Mouse (Mus musculus): ENCODE measurements at regions not wholly inside any gene's neighbourhood (a gene's known extent, or its start where the extent isn't known, plus 50 kb on each side); places are given as distances from the start of the nearest gene placed in this dataset.

DNA sequence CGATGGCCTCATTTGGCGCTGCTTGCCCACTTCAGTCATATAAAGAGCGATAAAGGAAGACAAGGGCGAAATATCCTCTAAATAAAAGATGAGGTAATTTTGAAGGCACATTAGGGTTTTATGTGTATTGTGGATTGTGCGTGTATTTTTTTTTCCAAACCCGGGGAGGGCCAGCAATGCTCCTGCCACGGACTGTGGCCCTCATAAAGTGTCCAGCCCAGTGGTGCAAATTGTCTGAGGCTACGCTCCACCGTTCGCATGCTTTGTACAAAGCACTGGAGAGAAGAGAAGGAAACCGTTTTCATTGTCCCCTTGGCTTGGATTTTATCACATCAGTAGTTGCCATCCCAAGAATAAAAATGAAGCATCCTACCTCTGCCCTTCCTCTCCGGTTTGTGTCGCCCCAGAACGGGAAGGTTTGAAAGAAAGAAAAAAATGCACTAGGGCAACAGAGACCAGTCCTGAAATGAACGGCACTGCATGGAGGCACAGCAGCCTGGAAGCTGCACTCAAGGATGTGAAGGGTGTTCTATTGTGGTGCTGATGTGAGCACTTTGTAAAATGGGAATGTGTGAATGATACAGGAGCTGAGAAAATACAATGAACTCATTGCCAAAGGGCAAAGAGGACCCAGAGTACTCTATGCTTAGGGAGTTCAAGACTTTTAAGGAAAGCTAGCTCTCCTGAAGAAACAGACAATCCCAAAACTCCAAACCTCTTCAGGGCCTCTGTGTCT lies 1004.7 kb upstream of the A1bg start:
- H3K4me1 ChIP-seq (replicated peaks; ENCODE audit: control insufficient read depth, insufficient read depth, low read length) = no peaks in the 10 kb centered on the region
- no peak overlapping the region for H3K27ac ChIP-seq (ENCODE audit: control insufficient read depth, insufficient read depth, low read length)
- TF ChIP-seq CTCF (IDR thresholded peaks at IDR 0.05; ENCODE audit: borderline replicate concordance, control insufficient read depth, extremely low read depth, insufficient read depth, low read length, poor library complexity) (no peak), POLR2A (IDR thresholded peaks at IDR 0.05; ENCODE audit: control insufficient read depth, extremely low read depth, insufficient read depth, low read length, poor library complexity) (no peak)
- H3K4me3 ChIP-seq (ENCODE audit: control insufficient read depth, insufficient read depth, low read length) = no peak overlapping the region
- no peak for DNase-seq
- no peaks in the 10 kb centered on the region for H3K27me3 ChIP-seq (ENCODE audit: control insufficient read depth, insufficient read depth, low read length)
- H3K36me3 ChIP-seq (ENCODE audit: control insufficient read depth, insufficient read depth, low read length) = no peaks in the 10 kb centered on the region
- WGBS = 94% methylated on average over 15 of the region's 15 CpGs

DNA sequence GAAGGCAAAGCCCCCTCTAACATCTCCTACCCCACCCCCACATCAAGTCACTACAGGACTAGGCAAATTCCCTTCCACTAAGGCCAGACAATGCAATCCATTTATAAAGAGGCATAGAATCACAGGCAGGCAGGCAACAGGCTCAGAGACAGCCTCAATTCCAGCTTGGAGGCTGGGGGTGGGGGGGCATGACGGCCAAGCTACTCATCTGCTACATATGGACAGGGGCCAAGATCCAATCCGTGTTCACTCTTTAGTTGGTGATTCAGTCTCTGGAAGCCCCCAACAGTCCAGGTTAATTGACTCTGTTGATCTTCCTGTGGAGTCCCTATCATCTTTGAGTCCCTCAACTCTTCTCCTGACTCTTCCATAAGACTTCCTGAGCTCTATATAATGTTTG lies 997.2 kb upstream of the A1bg start:
- WGBS = 96% methylated on average over 2 of the region's 2 CpGs
- TF ChIP-seq CTCF (IDR thresholded peaks at IDR 0.05; ENCODE audit: borderline replicate concordance, control insufficient read depth, extremely low read depth, insufficient read depth, low read length, poor library complexity) (no peak), POLR2A (IDR thresholded peaks at IDR 0.05; ENCODE audit: control insufficient read depth, extremely low read depth, insufficient read depth, low read length, poor library complexity) (no peak)

DNA sequence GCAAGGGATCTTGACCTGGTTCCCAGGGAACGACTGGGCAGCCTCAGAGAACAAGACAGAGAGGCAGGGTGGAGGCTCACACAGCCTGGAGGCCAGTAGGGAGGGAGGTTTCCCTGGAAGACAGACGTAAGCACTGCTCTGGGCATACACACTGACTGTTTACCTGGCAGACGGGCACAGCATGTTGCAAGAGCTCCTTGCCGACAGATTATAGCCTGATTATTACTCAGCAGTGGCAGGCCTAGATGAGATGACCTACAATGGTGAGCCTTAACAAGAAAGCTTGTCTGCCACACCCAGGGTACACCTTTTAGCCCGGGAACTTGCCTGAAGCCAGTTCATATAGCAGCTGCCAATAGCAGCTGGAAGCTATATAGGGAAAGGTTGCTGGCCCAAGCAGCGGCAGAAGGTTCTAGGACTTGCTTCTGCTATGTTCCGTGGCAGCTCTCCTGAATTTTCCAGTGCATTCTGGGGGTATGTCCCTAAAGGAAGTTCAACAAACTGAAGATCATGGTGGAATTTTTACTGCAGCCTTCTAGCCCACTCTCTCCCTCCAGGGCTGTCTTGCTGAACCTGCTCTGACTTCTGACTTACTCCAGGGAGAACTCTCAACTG lies 990.8 kb upstream of the A1bg start:
- WGBS = 93% methylated on average over 7 of the region's 7 CpGs
- no peaks in the 10 kb centered on the region for H3K36me3 ChIP-seq (ENCODE audit: control insufficient read depth, insufficient read depth, low read length)
- TF ChIP-seq POLR2A (IDR thresholded peaks at IDR 0.05; ENCODE audit: control insufficient read depth, extremely low read depth, insufficient read depth, low read length, poor library complexity) (no peak), CTCF (IDR thresholded peaks at IDR 0.05; ENCODE audit: borderline replicate concordance, control insufficient read depth, extremely low read depth, insufficient read depth, low read length, poor library complexity) (no peak)
- no peak overlapping the region for H3K4me3 ChIP-seq (ENCODE audit: control insufficient read depth, insufficient read depth, low read length)
- H3K4me1 ChIP-seq (replicated peaks; ENCODE audit: control insufficient read depth, insufficient read depth, low read length) = no peaks in the 10 kb centered on the region
- DNase-seq = no peak
- H3K27me3 ChIP-seq (ENCODE audit: control insufficient read depth, insufficient read depth, low read length) = no peaks in the 10 kb centered on the region
- H3K27ac ChIP-seq (ENCODE audit: control insufficient read depth, insufficient read depth, low read length) = no peak overlapping the region

More for the DNA sequence above, 997.2 kb upstream of the A1bg start:
- Histone ChIP-seq H3K4me3 (ENCODE audit: control insufficient read depth, insufficient read depth, low read length) (no peak overlapping the region), H3K27me3 (ENCODE audit: control insufficient read depth, insufficient read depth, low read length) (no peaks in the 10 kb centered on the region), H3K4me1 (replicated peaks; ENCODE audit: control insufficient read depth, insufficient read depth, low read length) (no peaks in the 10 kb centered on the region), H3K36me3 (ENCODE audit: control insufficient read depth, insufficient read depth, low read length) (no peaks in the 10 kb centered on the region), H3K27ac (ENCODE audit: control insufficient read depth, insufficient read depth, low read length) (no peak overlapping the region)
- DNase-seq = no peak

DNA sequence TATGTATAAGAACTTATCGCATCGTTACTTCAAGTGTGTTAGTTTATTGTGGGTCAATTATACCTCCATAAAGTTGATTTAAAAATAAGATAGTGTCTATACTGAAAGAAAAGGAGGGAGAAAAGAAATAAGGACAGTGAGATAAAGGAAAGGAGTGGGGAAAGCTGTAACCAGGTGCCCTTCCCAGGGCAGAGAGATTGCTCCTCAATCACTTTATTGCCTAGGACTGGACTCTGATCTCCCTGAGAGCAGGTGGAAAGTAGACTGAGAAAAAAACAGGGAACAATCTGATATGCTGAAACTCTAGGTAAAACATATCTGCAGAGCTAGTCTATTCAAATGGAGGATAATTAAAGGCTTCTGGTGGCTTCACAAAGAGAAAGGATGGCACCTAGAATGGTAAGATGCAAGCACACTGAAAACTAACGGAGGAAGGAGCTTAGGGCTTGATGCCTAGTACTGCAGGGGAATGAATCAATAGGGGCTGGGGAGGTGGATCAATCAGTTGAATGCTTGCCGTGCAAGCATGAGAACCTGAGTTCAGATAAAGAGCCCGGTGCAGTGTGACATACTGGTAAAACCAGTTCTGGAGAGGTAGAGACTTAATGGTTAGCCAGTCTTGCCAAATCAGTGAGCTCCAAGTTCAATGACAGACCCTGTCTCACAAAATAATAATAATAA lies 982.5 kb upstream of the A1bg start:
- Histone ChIP-seq H3K4me1 (replicated peaks; ENCODE audit: control insufficient read depth, insufficient read depth, low read length) (no peaks in the 10 kb centered on the region), H3K4me3 (ENCODE audit: control insufficient read depth, insufficient read depth, low read length) (no peak overlapping the region), H3K36me3 (ENCODE audit: control insufficient read depth, insufficient read depth, low read length) (no peaks in the 10 kb centered on the region), H3K27me3 (ENCODE audit: control insufficient read depth, insufficient read depth, low read length) (no peaks in the 10 kb centered on the region), H3K27ac (ENCODE audit: control insufficient read depth, insufficient read depth, low read length) (no peak overlapping the region)
- no peak for TF ChIP-seq POLR2A (IDR thresholded peaks at IDR 0.05; ENCODE audit: control insufficient read depth, extremely low read depth, insufficient read depth, low read length, poor library complexity)
- TF ChIP-seq CTCF (IDR thresholded peaks at IDR 0.05; ENCODE audit: borderline replicate concordance, control insufficient read depth, extremely low read depth, insufficient read depth, low read length, poor library complexity) = no peak
- WGBS = 97% methylated on average over 5 of the region's 5 CpGs
- no peak for DNase-seq

DNA sequence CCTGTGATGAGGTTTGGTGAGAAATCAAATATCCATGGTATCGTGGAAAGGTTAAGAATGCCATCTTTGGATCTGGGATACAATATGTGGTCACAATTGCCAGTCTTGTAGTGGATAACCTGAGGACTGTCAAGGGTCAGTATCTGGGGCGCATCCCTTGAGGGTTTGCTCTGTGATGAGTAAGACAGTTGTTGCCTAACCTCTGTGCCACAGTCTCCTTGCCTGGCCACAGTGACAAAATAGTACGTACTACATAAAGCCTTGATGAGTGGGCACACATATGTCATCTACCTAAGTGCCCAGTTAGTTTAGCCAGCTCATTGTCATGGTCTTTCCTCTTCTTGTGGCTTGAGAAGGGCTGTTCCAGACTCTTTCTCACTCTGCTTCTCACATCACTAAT lies 977.0 kb upstream of the A1bg start:
- TF ChIP-seq CTCF (IDR thresholded peaks at IDR 0.05; ENCODE audit: borderline replicate concordance, control insufficient read depth, extremely low read depth, insufficient read depth, low read length, poor library complexity) (no peak), POLR2A (IDR thresholded peaks at IDR 0.05; ENCODE audit: control insufficient read depth, extremely low read depth, insufficient read depth, low read length, poor library complexity) (no peak)
- H3K27me3 ChIP-seq (ENCODE audit: control insufficient read depth, insufficient read depth, low read length) = no peaks in the 10 kb centered on the region
- H3K27ac ChIP-seq (ENCODE audit: control insufficient read depth, insufficient read depth, low read length) = no peak overlapping the region
- no peaks in the 10 kb centered on the region for H3K36me3 ChIP-seq (ENCODE audit: control insufficient read depth, insufficient read depth, low read length)
- 96% methylated on average over 3 of the region's 3 CpGs for WGBS
- no peak overlapping the region for H3K4me3 ChIP-seq (ENCODE audit: control insufficient read depth, insufficient read depth, low read length)
- DNase-seq = no peak
- no peaks in the 10 kb centered on the region for H3K4me1 ChIP-seq (replicated peaks; ENCODE audit: control insufficient read depth, insufficient read depth, low read length)

DNA sequence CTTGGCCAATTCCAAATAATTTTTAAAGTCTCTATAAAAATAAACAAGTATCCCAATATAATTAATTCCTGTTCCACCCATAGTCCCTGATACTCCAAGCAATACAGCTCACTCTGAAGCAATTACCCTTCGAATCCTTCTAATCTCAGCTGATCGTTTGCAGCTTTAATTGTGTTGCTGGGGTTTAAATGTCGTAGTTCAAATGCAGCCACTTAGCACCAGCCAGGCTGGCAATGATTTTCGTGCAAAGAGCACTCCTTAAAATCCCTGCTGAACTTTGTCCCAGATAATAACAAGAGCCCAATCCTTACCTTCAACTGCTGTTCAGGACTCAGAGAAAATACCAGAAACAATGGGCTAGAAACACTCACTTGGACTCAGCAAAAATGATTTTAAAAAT lies 974.8 kb upstream of the A1bg start:
- WGBS = 93% methylated on average over 4 of the region's 4 CpGs
- H3K27ac ChIP-seq (ENCODE audit: control insufficient read depth, insufficient read depth, low read length) = no peak overlapping the region
- H3K4me3 ChIP-seq (ENCODE audit: control insufficient read depth, insufficient read depth, low read length) = no peak overlapping the region
- TF ChIP-seq CTCF (IDR thresholded peaks at IDR 0.05; ENCODE audit: borderline replicate concordance, control insufficient read depth, extremely low read depth, insufficient read depth, low read length, poor library complexity) (no peak), POLR2A (IDR thresholded peaks at IDR 0.05; ENCODE audit: control insufficient read depth, extremely low read depth, insufficient read depth, low read length, poor library complexity) (no peak)
- no peaks in the 10 kb centered on the region for H3K36me3 ChIP-seq (ENCODE audit: control insufficient read depth, insufficient read depth, low read length)
- no peaks in the 10 kb centered on the region for H3K4me1 ChIP-seq (replicated peaks; ENCODE audit: control insufficient read depth, insufficient read depth, low read length)
- no peak for DNase-seq
- no peaks in the 10 kb centered on the region for H3K27me3 ChIP-seq (ENCODE audit: control insufficient read depth, insufficient read depth, low read length)
